Mouse (Mus musculus) midbrain, postnatal 0 days (tissue): Measurements from ENCODE around the gene Cnnm2. TPM values are rescaled to one million over a fixed set of nuclear protein-coding genes. Genes with fewer than 3 reads are reported as not detected.
"Not testable (repeated sequence)": the region's sequence is repeated elsewhere in the genome, so short reads cannot be mapped to it uniquely, and the experiment has no call there.

Experiments
- ATAC-seq: fragments of 200-750 bp; cut with Nextera tagmentation; 2 replicates; pipeline ENCODE4 v1.8.0; 2017; ENCODE audit warnings: moderate number of reproducible peaks, mild to moderate bottlenecking, moderate TSS enrichment, moderate library complexity; ENCODE audit not compliant: low FRiP score
- DNase-seq: peaks from one replicate; pipeline ENCODE4 v3.0.0-alpha.2; 2015; ENCODE audit warnings: low spot score
- H3K27ac ChIP-seq: fragments of 300-500 bp; sonication (generic); 2 replicates; pipeline ENCODE4 v1.5.1; 2014; ENCODE audit warnings: low read depth, mild to moderate bottlenecking, low read length, mixed read lengths
- H3K27me3 ChIP-seq: fragments of 300-500 bp; sonication (generic); 2 replicates; pipeline ENCODE4 v1.6.1; 2014; ENCODE audit warnings: low read length, control low read depth, mixed read lengths; ENCODE audit not compliant: insufficient read depth
- H3K36me3 ChIP-seq: fragments of 300-500 bp; sonication (generic); 2 replicates; pipeline ENCODE4 v1.6.1; 2014; ENCODE audit warnings: low read length, control low read depth, mixed read lengths; ENCODE audit not compliant: insufficient read depth
- H3K4me1 ChIP-seq: fragments of 300-500 bp; sonication (generic); 2 replicates; pipeline ENCODE4 v1.6.1; 2014; ENCODE audit warnings: mild to moderate bottlenecking, control low read depth, antibody characterized with exemption, low read length, mixed read lengths; ENCODE audit not compliant: insufficient read depth
- H3K4me2 ChIP-seq: fragments of 300-500 bp; sonication (generic); 2 replicates; pipeline ENCODE4 v1.6.1; 2014; ENCODE audit warnings: low read depth, mild to moderate bottlenecking, low read length, mixed read lengths; ENCODE audit not compliant: poor library complexity, severe bottlenecking
- H3K4me3 ChIP-seq: fragments of 300-500 bp; sonication (generic); 2 replicates; pipeline ENCODE4 v1.5.1; 2014; ENCODE audit warnings: low read depth, mild to moderate bottlenecking, low read length, moderate library complexity
- H3K9ac ChIP-seq: fragments of 300-500 bp; sonication (generic); replicated peaks from 2 replicates; pipeline ENCODE4 v1.6.1; 2014; ENCODE audit warnings: mild to moderate bottlenecking, low read length, moderate library complexity, mixed read lengths; ENCODE audit not compliant: poor library complexity, severe bottlenecking
- H3K9me3 ChIP-seq: fragments of 300-500 bp; sonication (generic); 2 replicates; pipeline ENCODE4 v1.6.1; 2016; ENCODE audit warnings: low read length, control low read depth
- CTCF ChIP-seq: IDR thresholded peaks from 2 replicates; pipeline ENCODE4 v1.5.1; 2016; ENCODE audit warnings: antibody characterized with exemption, mild to moderate bottlenecking
- WGBS: fragments of 180-500 bp; shearing (Covaris S2); extraction: QIAGEN DNeasy Blood & Tissue Kit; methylation state at CpG from one replicate; pipeline ENCODE4 v1.1.7; 2014; 5-methylcytosine and 5-hydroxymethylcytosine counted together
- polyA plus RNA-seq: library from polyadenylated mRNA; unstranded; fragments of >200 nt; fragmentation: Nextera tagmentation; extraction: Ambion mirVana; gene quantifications from 2 replicates; pipeline ENCODE4 v1.2.1, GENCODE M21; 2015
- total RNA-seq: library from RNA; depleted of rRNA; stranded (reverse); fragments of >200 nt; gene quantifications from 2 replicates; pipeline ENCODE4 v1.2.3, GENCODE M21; 2014

The Cnnm2 gene
- total and polyA plus RNA-seq, 2 experiments from 2014 or later: 8.3 to 26.1 TPM

DNA sequence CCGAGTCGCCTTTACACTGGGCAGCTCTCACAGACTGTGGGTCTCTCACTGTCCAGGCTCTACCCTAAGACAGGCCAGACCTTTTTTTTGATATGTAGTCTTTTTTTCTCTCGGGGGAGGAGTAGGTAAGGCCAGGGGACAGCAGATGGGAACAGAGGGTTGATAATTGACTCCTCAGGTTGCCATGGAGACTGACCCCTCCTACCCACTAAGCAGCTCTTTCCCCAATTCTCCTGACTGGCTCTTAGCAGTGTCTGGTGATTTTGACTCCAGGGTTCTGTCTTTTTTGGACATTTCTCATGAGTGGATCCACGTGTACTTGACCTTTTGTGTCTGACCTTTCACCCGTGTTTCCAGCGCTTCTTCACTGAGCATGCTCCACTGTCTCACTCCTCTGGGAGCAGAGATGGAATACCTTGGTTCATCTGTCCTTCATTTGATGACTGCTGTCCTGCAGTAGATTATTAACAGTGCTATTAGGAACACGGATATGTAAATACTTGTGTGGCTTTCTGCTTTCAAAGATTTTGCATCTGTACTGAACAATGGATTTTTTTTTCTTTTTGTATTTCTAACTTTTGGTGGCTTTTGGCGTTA is 34.2 kb upstream of the Cnnm2 start:
- Histone ChIP-seq H3K27me3 (no peaks in the 10 kb centered on the region), H3K9me3 (no peaks in the 10 kb centered on the region), H3K9ac (no peak overlapping the region), H3K4me2 (no peak overlapping the region), H3K27ac (no peak overlapping the region), H3K4me3 (no peak overlapping the region), H3K4me1 (no peaks in the 10 kb centered on the region), H3K36me3 (no peaks in the 10 kb centered on the region)
- ATAC-seq (no peak), DNase-seq (peak; percentile 58)
- 46% methylated on average over 8 of the region's 8 CpGs for WGBS
- no peak for TF ChIP-seq CTCF

GRCm38 (mm10) chr19:46727945-46728540 is 33.4 kb upstream of the Cnnm2 start:
- Histone ChIP-seq H3K9ac (no peak overlapping the region), H3K4me2 (no peak overlapping the region), H3K27me3 (no peaks in the 10 kb centered on the region), H3K9me3 (no peaks in the 10 kb centered on the region), H3K4me1 (no peaks in the 10 kb centered on the region), H3K4me3 (no peak overlapping the region), H3K36me3 (no peaks in the 10 kb centered on the region), H3K27ac (no peak overlapping the region)
- 85% methylated on average over 11 of the region's 11 CpGs for WGBS
- no peak for TF ChIP-seq CTCF
- ATAC-seq (no peak), DNase-seq (no peak)

DNA sequence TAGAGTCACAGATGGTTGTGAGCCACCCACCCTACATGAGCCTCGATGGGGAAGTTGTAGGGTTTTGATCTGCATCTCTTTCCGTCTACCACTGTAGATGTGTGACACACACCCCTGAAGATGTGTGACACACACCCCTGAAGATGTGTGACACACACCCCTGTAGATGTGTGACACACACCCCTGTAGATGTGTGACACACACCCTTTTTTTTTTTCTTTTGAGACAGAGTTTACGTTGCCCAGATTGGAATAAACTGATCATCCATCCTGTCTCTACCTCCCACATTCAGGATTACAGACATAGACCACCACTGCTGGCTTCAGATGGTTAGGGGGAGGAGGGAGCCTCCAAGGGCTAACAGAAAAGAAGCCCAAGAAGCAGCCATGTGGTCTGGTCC is 32.5 kb upstream of the Cnnm2 start:
- no peaks in the 10 kb centered on the region for H3K4me1 ChIP-seq
- WGBS: 90% methylated on average over 3 of the region's 3 CpGs
- no peaks in the 10 kb centered on the region for H3K27me3 ChIP-seq
- ATAC-seq: no peak
- no peak overlapping the region for H3K4me3 ChIP-seq
- H3K9ac ChIP-seq: no peak overlapping the region
- no peak for DNase-seq
- TF ChIP-seq CTCF: no peak
- no peak overlapping the region for H3K27ac ChIP-seq
- H3K9me3 ChIP-seq: no peaks in the 10 kb centered on the region
- no peak overlapping the region for H3K4me2 ChIP-seq
- H3K36me3 ChIP-seq: no peaks in the 10 kb centered on the region

DNA sequence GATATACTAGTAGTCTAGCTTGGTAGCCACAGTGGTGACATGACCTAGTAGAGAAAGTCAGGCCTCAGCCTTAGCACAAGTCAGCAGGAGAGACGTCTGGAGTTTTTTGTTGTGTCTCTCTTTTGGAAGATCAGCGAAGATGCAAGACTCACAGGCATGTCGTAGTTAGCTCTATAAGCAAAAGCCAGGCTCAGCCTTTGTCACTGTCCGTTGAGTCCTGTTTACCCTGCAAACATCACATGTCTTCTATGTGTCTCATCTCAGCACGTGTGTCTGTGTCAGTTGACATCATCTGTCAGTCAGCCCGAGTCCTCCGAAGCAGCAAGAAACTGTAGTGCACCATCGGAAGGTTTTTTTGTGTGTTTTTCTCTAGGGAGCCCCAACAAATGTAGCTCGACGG is 30.0 kb upstream of the Cnnm2 start:
- 83% methylated on average over 10 of the region's 10 CpGs for WGBS
- no peak for TF ChIP-seq CTCF
- DNase-seq: no peak
- Histone ChIP-seq H3K36me3 (no peaks in the 10 kb centered on the region), H3K9ac (no peak overlapping the region), H3K27ac (no peak overlapping the region), H3K27me3 (no peaks in the 10 kb centered on the region), H3K4me3 (no peak overlapping the region), H3K9me3 (no peaks in the 10 kb centered on the region), H3K4me1 (no peaks in the 10 kb centered on the region), H3K4me2 (no peak overlapping the region)
- ATAC-seq: no peak

DNA sequence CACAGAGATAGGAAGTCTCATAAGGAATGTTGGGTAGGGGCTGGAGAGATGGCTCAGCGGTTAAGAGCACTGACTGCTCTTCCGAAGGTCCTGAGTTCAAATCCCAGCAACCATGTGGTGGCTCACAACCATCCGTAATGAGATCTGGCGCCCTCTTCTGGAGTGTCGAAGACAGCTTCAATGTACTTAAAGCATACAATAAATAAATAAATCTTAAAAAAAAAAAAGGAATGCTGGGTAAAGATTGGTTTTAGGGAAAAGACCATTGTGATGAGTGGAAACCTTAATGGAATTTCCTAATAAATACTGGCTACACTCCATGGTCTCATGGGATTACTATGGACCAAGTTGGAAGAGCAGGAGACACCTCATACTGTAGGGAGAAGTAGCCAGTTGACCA is 28.7 kb upstream of the Cnnm2 start:
- H3K9me3 ChIP-seq, H3K27ac ChIP-seq, DNase-seq, H3K27me3 ChIP-seq, H3K4me2 ChIP-seq, H3K4me3 ChIP-seq, H3K36me3 ChIP-seq, H3K4me1 ChIP-seq, H3K9ac ChIP-seq, ATAC-seq: not testable (repeated sequence)
- 94% methylated on average over 5 of the region's 5 CpGs for WGBS

- Histone ChIP-seq H3K4me1 (no peaks in the 10 kb centered on the region), H3K27ac (no peak overlapping the region), H3K9me3 (no peaks in the 10 kb centered on the region), H3K36me3 (no peaks in the 10 kb centered on the region), H3K9ac (no peak overlapping the region), H3K4me2 (no peak overlapping the region), H3K4me3 (no peak overlapping the region), H3K27me3 (no peaks in the 10 kb centered on the region)
- no peak for TF ChIP-seq CTCF
- ATAC-seq (no peak), DNase-seq (no peak)
- WGBS: 94% methylated on average over 7 of the region's 7 CpGs
Observed at GRCm38 (mm10) chr19:46733626-46734025, 27.8 kb upstream of the Cnnm2 start.
